27 mouse cellular contexts compared by ENCODE assay signal in genomic region chr10:4050236-4050635, GRCm38 (mm10).
"Had no signal": no experiment of that assay in that cellular context is flagged by ENCODE, and none has a peak within 500 bp of the region (broad histone marks: within the 10 kb centered on the region; RNA-seq: fewer than 3 reads in every experiment).

No protein-coding gene starts in this region.

- DNase-seq: left cerebral cortex, postnatal 4 days; liver; liver, embryonic 13.5 days; liver, postnatal 0 days; lung, adult 18-20 months; lung, adult 2 months; lung, embryonic 14.5 days; lung, postnatal 14 days; lung, postnatal 36 days; lung, postnatal 4 days; midbrain, embryonic 14.5 days had no signal

- H3K4me3 ChIP-seq: limb, embryonic 10.5 days; limb, embryonic 12.5 days; limb, embryonic 13.5 days; limb, embryonic 15.5 days; liver, embryonic 12.5 days; liver, embryonic 13.5 days; liver, embryonic 15.5 days; lung, embryonic 15.5 days; megakaryocyte, embryonic 14.5 days; midbrain, embryonic 10.5 days; midbrain, embryonic 12.5 days; midbrain, embryonic 13.5 days; midbrain, embryonic 15.5 days; myocyte; neural tube, embryonic 12.5 days had no signal

- H3K9ac ChIP-seq: limb, embryonic 12.5 days; limb, embryonic 13.5 days; limb, embryonic 15.5 days; liver, embryonic 12.5 days; liver, embryonic 13.5 days; liver, embryonic 14.5 days; liver, embryonic 15.5 days; liver, postnatal 0 days; lung, embryonic 14.5 days; lung, embryonic 15.5 days; midbrain, embryonic 12.5 days; midbrain, embryonic 13.5 days; midbrain, embryonic 15.5 days; neural tube, embryonic 12.5 days had no signal

- H3K4me1 ChIP-seq: liver, embryonic 12.5 days; liver, embryonic 13.5 days; liver, embryonic 15.5 days; lung, embryonic 15.5 days; midbrain, embryonic 10.5 days; midbrain, embryonic 13.5 days; midbrain, embryonic 15.5 days; neural tube, embryonic 12.5 days had no signal

- H3K9me3 ChIP-seq: limb, embryonic 10.5 days; limb, embryonic 12.5 days; limb, embryonic 13.5 days; limb, embryonic 15.5 days; liver, embryonic 12.5 days; liver, embryonic 13.5 days; liver, embryonic 15.5 days; lung, embryonic 15.5 days; megakaryocyte, embryonic 14.5 days; midbrain, embryonic 10.5 days; midbrain, embryonic 12.5 days; midbrain, embryonic 13.5 days; midbrain, embryonic 15.5 days; neural tube, embryonic 12.5 days had no signal

- H3K27ac ChIP-seq: limb, embryonic 10.5 days; limb, embryonic 12.5 days; limb, embryonic 13.5 days; limb, embryonic 15.5 days; liver, embryonic 12.5 days; liver, embryonic 13.5 days; liver, embryonic 14.5 days; liver, embryonic 15.5 days; lung, embryonic 15.5 days; macrophage; midbrain, embryonic 10.5 days; midbrain, embryonic 12.5 days; midbrain, embryonic 13.5 days; midbrain, embryonic 15.5 days; neural tube, embryonic 12.5 days had no signal

- H3K36me3 ChIP-seq: limb, embryonic 12.5 days; limb, embryonic 13.5 days; lung, embryonic 15.5 days; midbrain, embryonic 12.5 days; midbrain, embryonic 13.5 days; midbrain, embryonic 15.5 days; neural tube, embryonic 12.5 days had no signal
